Mouse (Mus musculus): Measurements from ENCODE around the gene Ndufb3. TPM values are rescaled to one million over a fixed set of nuclear protein-coding genes. Genes with fewer than 3 reads are reported as not detected.

Ndufb3 gene
- 72.5 TPM for polyA plus RNA-seq (2014; fragmentation: Illumina TruSeq; extraction: RNeasy Lipid Tissue Mini Kit (QIAGEN cat#74804); ENCODE audit: low read depth, low replicate concordance)

GRCm38 (mm10) chr1:58586171-58586997, at the start of gene Ndufb3, which contains the start of gene Fam126b:
TSS of gene Ndufb3 (plus strand) at chr1:58586384.
TSS of gene Fam126b (minus strand) at chr1:58586323.

Other genes with a start within 250 kb of the Ndufb3 start
- gene Bzw1, start 193.5 kb upstream of the Ndufb3 start, polyA plus RNA-seq (2014; fragmentation: Illumina TruSeq; extraction: RNeasy Lipid Tissue Mini Kit (QIAGEN cat#74804); ENCODE audit: low read depth, low replicate concordance), result 378 TPM
- 434 TPM for gene Clk1, start 162.3 kb upstream of the Ndufb3 start, polyA plus RNA-seq (2014; fragmentation: Illumina TruSeq; extraction: RNeasy Lipid Tissue Mini Kit (QIAGEN cat#74804); ENCODE audit: low read depth, low replicate concordance)
- gene Nif3l1, start 141.2 kb upstream of the Ndufb3 start, polyA plus RNA-seq (2014; fragmentation: Illumina TruSeq; extraction: RNeasy Lipid Tissue Mini Kit (QIAGEN cat#74804); ENCODE audit: low read depth, low replicate concordance), result 31.3 TPM
- gene Ppil3, start 140.9 kb upstream of the Ndufb3 start, polyA plus RNA-seq (2014; fragmentation: Illumina TruSeq; extraction: RNeasy Lipid Tissue Mini Kit (QIAGEN cat#74804); ENCODE audit: low read depth, low replicate concordance), result 150 TPM
- 111 TPM for gene Orc2, start 81.3 kb upstream of the Ndufb3 start, polyA plus RNA-seq (2014; fragmentation: Illumina TruSeq; extraction: RNeasy Lipid Tissue Mini Kit (QIAGEN cat#74804); ENCODE audit: low read depth, low replicate concordance)
- gene Fam126b, start 61 bp upstream of the Ndufb3 start, polyA plus RNA-seq (2014; fragmentation: Illumina TruSeq; extraction: RNeasy Lipid Tissue Mini Kit (QIAGEN cat#74804); ENCODE audit: low read depth, low replicate concordance), result 57.3 TPM
- 2.9 TPM for gene Als2cr12, start 109.6 kb downstream of the Ndufb3 start, polyA plus RNA-seq (2014; fragmentation: Illumina TruSeq; extraction: RNeasy Lipid Tissue Mini Kit (QIAGEN cat#74804); ENCODE audit: low read depth, low replicate concordance)
- 147 TPM for gene Cflar, start 125.1 kb downstream of the Ndufb3 start, polyA plus RNA-seq (2014; fragmentation: Illumina TruSeq; extraction: RNeasy Lipid Tissue Mini Kit (QIAGEN cat#74804); ENCODE audit: low read depth, low replicate concordance)
- gene Casp8, start 209.0 kb downstream of the Ndufb3 start, polyA plus RNA-seq (2014; fragmentation: Illumina TruSeq; extraction: RNeasy Lipid Tissue Mini Kit (QIAGEN cat#74804); ENCODE audit: low read depth, low replicate concordance), result 48.7 TPM